Mouse (Mus musculus): ENCODE data around the gene 4931423N10Rik. TPM values are rescaled to one million over a fixed set of nuclear protein-coding genes. Genes with fewer than 3 reads are reported as not detected.
"Not testable (repeated sequence)": the region's sequence is repeated elsewhere in the genome, so short reads cannot be mapped to it uniquely, and the experiment has no call there.

4931423N10Rik gene
- not detected in 2 replicates for polyA plus RNA-seq (2016; fragmentation: Nextera tagmentation; extraction: Ambion mirVana)

- Histone ChIP-seq H3K27me3 (no peaks in the 10 kb centered on the region), H3K9ac (no peak within 1 kb of the TSS), H3K9me3 (no peaks in the 10 kb centered on the region), H3K4me2 (no peak within 1 kb of the TSS), H3K4me1 (peaks cover 3% of the 10 kb centered on the region; the same call in 1 of the 2 replicates), H3K27ac (no peak within 1 kb of the TSS), H3K4me3 (replicated peaks) (no peak within 1 kb of the TSS), H3K36me3 (replicated peaks) (no peaks in the 10 kb centered on the region)
- WGBS, result 83% methylated on average over 15 of the region's 15 CpGs
- ATAC-seq (ENCODE audit: low FRiP score), result no peak
Observed at GRCm38 (mm10) chr2:23207070-23207526, at the start of gene 4931423N10Rik. Gene 4931423N10Rik, plus strand, starts transcription at chr2:23207476.

GRCm38 (mm10) chr2:23172305-23172704, 35.0 kb upstream of the 4931423N10Rik start:
- no peaks in the 10 kb centered on the region for H3K4me1 ChIP-seq
- 89% methylated on average over 3 of the region's 3 CpGs for WGBS
- H3K27me3 ChIP-seq, result no peaks in the 10 kb centered on the region
- no peak overlapping the region for H3K4me3 ChIP-seq (replicated peaks)
- H3K9ac ChIP-seq, result no peak overlapping the region
- no peak overlapping the region for H3K27ac ChIP-seq
- no peaks in the 10 kb centered on the region for H3K9me3 ChIP-seq
- no peak for ATAC-seq (ENCODE audit: low FRiP score)
- peaks cover 72% of the 10 kb centered on the region for H3K36me3 ChIP-seq (replicated peaks)
- no peak overlapping the region for H3K4me2 ChIP-seq

- H3K9ac ChIP-seq, result no peak overlapping the region
- no peak overlapping the region for H3K4me2 ChIP-seq
- no peak for ATAC-seq (ENCODE audit: low FRiP score)
- H3K27me3 ChIP-seq, result no peaks in the 10 kb centered on the region
- H3K36me3 ChIP-seq (replicated peaks), result peaks cover 61% of the 10 kb centered on the region
- H3K4me3 ChIP-seq (replicated peaks), result no peak overlapping the region
- WGBS, result 86% methylated on average over 1 of the region's 1 CpGs
- no peak overlapping the region for H3K27ac ChIP-seq
- H3K9me3 ChIP-seq, result no peaks in the 10 kb centered on the region
- H3K4me1 ChIP-seq, result no peaks in the 10 kb centered on the region
Observed at GRCm38 (mm10) chr2:23194366-23194765, 12.9 kb upstream of the 4931423N10Rik start.

- WGBS, result 89% methylated on average over 1 of the region's 1 CpGs
- Histone ChIP-seq H3K4me2 (no peak overlapping the region), H3K4me3 (replicated peaks) (no peak overlapping the region), H3K9ac (no peak overlapping the region), H3K27ac (no peak overlapping the region), H3K36me3 (replicated peaks) (peaks cover 26% of the 10 kb centered on the region), H3K4me1 (peaks cover 3% of the 10 kb centered on the region; the same call in 1 of the 2 replicates), H3K9me3 (no peaks in the 10 kb centered on the region), H3K27me3 (no peaks in the 10 kb centered on the region)
- no peak for ATAC-seq (ENCODE audit: low FRiP score)
Observed at GRCm38 (mm10) chr2:23201034-23201433, 6.2 kb upstream of the 4931423N10Rik start.

- Histone ChIP-seq H3K27me3 (no peaks in the 10 kb centered on the region), H3K27ac (no peak overlapping the region), H3K36me3 (replicated peaks) (peaks cover 18% of the 10 kb centered on the region), H3K4me3 (replicated peaks) (no peak overlapping the region), H3K9ac (no peak overlapping the region), H3K4me1 (peaks cover 3% of the 10 kb centered on the region; the same call in 1 of the 2 replicates), H3K9me3 (no peaks in the 10 kb centered on the region), H3K4me2 (no peak overlapping the region)
- ATAC-seq (ENCODE audit: low FRiP score), result no peak; the same call in 1 of the 2 replicates
- WGBS, result 57% methylated on average over 15 of the region's 15 CpGs
Observed at GRCm38 (mm10) chr2:23202900-23203670, 4.2 kb upstream of the 4931423N10Rik start.

GRCm38 (mm10) chr2:23213661-23214060, 6.4 kb downstream of the 4931423N10Rik start:
- Histone ChIP-seq H3K4me1 (no peaks in the 10 kb centered on the region), H3K27me3 (no peaks in the 10 kb centered on the region), H3K4me3 (replicated peaks) (no peak overlapping the region), H3K36me3 (replicated peaks) (no peaks in the 10 kb centered on the region), H3K9me3 (no peaks in the 10 kb centered on the region), H3K9ac (no peak overlapping the region), H3K4me2 (no peak overlapping the region), H3K27ac (no peak overlapping the region)
- 81% methylated on average over 5 of the region's 5 CpGs for WGBS
- ATAC-seq (ENCODE audit: low FRiP score), result no peak

GRCm38 (mm10) chr2:23225199-23225598, 17.9 kb downstream of the 4931423N10Rik start:
- no peak overlapping the region for H3K4me2 ChIP-seq
- no peaks in the 10 kb centered on the region for H3K9me3 ChIP-seq
- ATAC-seq (ENCODE audit: low FRiP score), result no peak
- WGBS, result 70% methylated on average over 6 of the region's 7 CpGs
- no peaks in the 10 kb centered on the region for H3K27me3 ChIP-seq
- no peak overlapping the region for H3K4me3 ChIP-seq (replicated peaks)
- no peaks in the 10 kb centered on the region for H3K36me3 ChIP-seq (replicated peaks)
- no peak overlapping the region for H3K9ac ChIP-seq
- no peak overlapping the region for H3K27ac ChIP-seq
- no peaks in the 10 kb centered on the region for H3K4me1 ChIP-seq

- Histone ChIP-seq H3K27me3 (no peaks in the 10 kb centered on the region), H3K27ac (no peak overlapping the region), H3K36me3 (replicated peaks) (no peaks in the 10 kb centered on the region), H3K9ac (no peak overlapping the region), H3K4me3 (replicated peaks) (no peak overlapping the region), H3K4me1 (no peaks in the 10 kb centered on the region), H3K4me2 (no peak overlapping the region), H3K9me3 (no peaks in the 10 kb centered on the region)
- 63% methylated on average over 2 of the region's 2 CpGs for WGBS
- no peak for ATAC-seq (ENCODE audit: low FRiP score)
Observed at GRCm38 (mm10) chr2:23228463-23228862, 21.2 kb downstream of the 4931423N10Rik start.

GRCm38 (mm10) chr2:23234065-23234773, 26.9 kb downstream of the 4931423N10Rik start:
- under 1% methylated on average over 39 of the region's 50 CpGs for WGBS
- ATAC-seq (ENCODE audit: low FRiP score), result peak; percentile 80
- H3K9ac ChIP-seq, result peak overlapping the region; percentile 64
- no peaks in the 10 kb centered on the region for H3K36me3 ChIP-seq (replicated peaks)
- H3K4me2 ChIP-seq, result peak overlapping the region; percentile 74
- H3K4me1 ChIP-seq, result no peaks in the 10 kb centered on the region
- H3K4me3 ChIP-seq (replicated peaks), result peak overlapping the region; percentile 58
- no peaks in the 10 kb centered on the region for H3K27me3 ChIP-seq
- no peaks in the 10 kb centered on the region for H3K9me3 ChIP-seq
- no peak overlapping the region for H3K27ac ChIP-seq

- H3K27me3 ChIP-seq; H3K4me1 ChIP-seq; H3K36me3 ChIP-seq (replicated peaks); H3K9ac ChIP-seq; H3K27ac ChIP-seq; H3K9me3 ChIP-seq; ATAC-seq (ENCODE audit: low FRiP score); H3K4me2 ChIP-seq; H3K4me3 ChIP-seq (replicated peaks): not testable (repeated sequence)
- WGBS, result 57% methylated on average over 19 of the region's 19 CpGs
Observed at GRCm38 (mm10) chr2:23290991-23291390, 83.7 kb downstream of the 4931423N10Rik start.

GRCm38 (mm10) chr2:23314869-23315268, 107.6 kb downstream of the 4931423N10Rik start:
- ATAC-seq (ENCODE audit: low FRiP score), result no peak
- no peak overlapping the region for H3K27ac ChIP-seq
- 13% methylated on average over 1 of the region's 1 CpGs for WGBS
- no peak overlapping the region for H3K4me3 ChIP-seq (replicated peaks)
- H3K27me3 ChIP-seq, result no peaks in the 10 kb centered on the region
- no peak overlapping the region for H3K9ac ChIP-seq
- no peaks in the 10 kb centered on the region for H3K4me1 ChIP-seq
- H3K36me3 ChIP-seq (replicated peaks), result no peaks in the 10 kb centered on the region
- no peaks in the 10 kb centered on the region for H3K9me3 ChIP-seq
- H3K4me2 ChIP-seq, result no peak overlapping the region
